Mouse (Mus musculus): Measurements from ENCODE around the gene Ptpn4.

Gene Ptpn4

DNA sequence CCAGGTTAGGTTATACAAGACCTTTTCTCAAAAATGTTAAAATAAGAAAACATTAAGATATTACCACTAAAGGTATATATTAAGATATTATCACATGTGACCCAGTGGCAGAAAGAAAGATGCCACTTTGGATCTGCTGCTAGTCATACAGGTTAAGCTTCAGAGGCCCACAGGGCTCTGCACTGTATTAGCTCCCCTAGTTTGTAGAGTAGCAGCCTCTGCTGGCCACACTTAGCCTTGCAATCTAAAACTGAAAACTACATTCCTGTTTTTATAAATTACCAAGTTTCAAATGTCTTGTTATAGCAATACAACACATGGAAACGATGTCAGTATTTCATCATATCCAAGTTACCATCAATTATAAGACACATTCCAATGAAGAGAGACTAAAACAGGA is 162.4 kb downstream of the Ptpn4 start:
- ChIA-PET CTCF (interaction anchor here in 3 of 4 experiments (0.6 to 1.9 kb wide), 11 partner anchors 8 to 338 kb away, joined by 3 to 23 read pairs (median 4); no protein-coding TSS in a partner anchor), POLR2A (interaction anchor here in 3 of 4 experiments (0.6 to 1.7 kb wide), 7 partner anchors 11 to 217 kb away, joined by 3 to 10 read pairs (median 3); partner anchors contain the start of gene Epb41l5 (in 1 of the 3))

DNA sequence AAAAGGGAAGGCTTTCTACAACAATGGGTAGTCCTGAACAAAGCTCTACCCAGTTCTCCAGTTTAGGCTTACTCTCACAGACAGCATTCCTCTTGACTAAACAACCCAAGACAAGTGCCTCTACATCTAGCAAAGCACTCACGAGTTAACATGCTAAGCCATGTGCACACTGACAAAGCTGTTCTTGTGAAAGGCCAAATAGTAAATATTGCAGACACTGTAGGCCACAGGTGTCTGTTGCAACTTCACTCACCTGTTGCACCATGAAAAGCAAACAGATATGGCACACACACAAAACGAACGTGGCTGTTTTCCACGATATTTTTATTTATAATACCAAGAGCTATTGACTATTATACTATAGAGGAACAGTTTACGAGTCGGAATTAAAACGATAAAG is 170.5 kb downstream of the Ptpn4 start:
- ChIA-PET POLR2A (interaction anchor here in 1 of 4 experiments (0.9 to 1.0 kb wide), 3 partner anchors 10 to 15 kb away, joined by 3 to 4 read pairs (median 3); no protein-coding TSS in a partner anchor), CTCF (interaction anchor here in 2 of 4 experiments (0.9 to 1.0 kb wide), 2 partner anchors 8 to 19 kb away, joined by 3 to 4 read pairs; no protein-coding TSS in a partner anchor)

- POLR2A ChIA-PET, result interaction anchor here in 1 of 4 experiments (1.2 to 1.7 kb wide), 2 partner anchors 11 to 13 kb away, joined by 3 to 4 read pairs; no protein-coding TSS in a partner anchor
- CTCF ChIA-PET, result interaction anchor here in 2 of 4 experiments (0.6 to 2.8 kb wide), 2 partner anchors 105 to 326 kb away, joined by 3 to 9 read pairs; no protein-coding TSS in a partner anchor
Measured at GRCm38 (mm10) chr1:119654307-119654706, 183.1 kb downstream of the Ptpn4 start.

DNA sequence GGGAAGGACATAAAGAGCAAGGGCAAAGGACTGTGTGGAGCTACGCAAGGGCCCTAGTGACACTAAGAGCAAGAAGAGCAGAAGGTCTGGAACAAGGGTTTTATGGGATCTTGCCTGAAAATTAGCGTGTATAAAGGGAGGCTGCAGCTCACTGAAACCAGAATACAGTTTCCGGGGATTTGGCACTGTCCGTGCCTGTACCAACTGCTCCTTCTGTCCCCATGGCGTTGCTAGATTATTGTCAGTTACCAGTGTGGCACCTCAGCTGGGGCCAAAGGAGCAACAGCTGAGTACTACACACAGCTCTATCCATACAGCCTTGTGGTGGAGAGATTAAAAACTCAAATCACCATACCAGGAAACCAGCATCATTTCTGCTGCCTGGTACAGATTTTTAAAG is 187.0 kb downstream of the Ptpn4 start:
- POLR2A ChIA-PET, result interaction anchor here in 2 of 4 experiments (0.6 to 2.0 kb wide), 3 partner anchors 8 to 102 kb away, joined by 3 to 12 read pairs (median 3); no protein-coding TSS in a partner anchor

GRCm38 (mm10) chr1:119649627-119650026 is 187.8 kb downstream of the Ptpn4 start:
- POLR2A ChIA-PET, result interaction anchor here in 1 of 4 experiments (0.8 to 1.7 kb wide), 2 partner anchors 30 to 72 kb away, joined by 3 to 4 read pairs; no protein-coding TSS in a partner anchor
- CTCF ChIA-PET, result no interaction called here

More for the DNA sequence above, 187.0 kb downstream of the Ptpn4 start:
- CTCF ChIA-PET, result interaction anchor here in 1 of 4 experiments (1.0 kb wide), 1 partner anchor 192 kb away, joined by 4 read pairs; no protein-coding TSS in a partner anchor

GRCm38 (mm10) chr1:119648205-119649111 is 189.0 kb downstream of the Ptpn4 start, which contains the start of gene Epb41l5:
TSS of gene Epb41l5 (minus strand) at chr1:119649000.
- CTCF ChIA-PET, result interaction anchor here in 2 of 4 experiments (0.6 to 1.6 kb wide), 3 partner anchors 9 to 156 kb away, joined by 3 to 5 read pairs (median 4); no protein-coding TSS in a partner anchor
- POLR2A ChIA-PET, result interaction anchor here in 3 of 4 experiments (0.6 to 2.2 kb wide), 27 partner anchors 8 to 472 kb away, joined by 3 to 8 read pairs (median 3); partner anchors contain the start of genes 3110009E18Rik (in 1 of the 3), Dbi (in 1 of the 3), Tmem177 (in 1 of the 3) and Tmem185b (in 1 of the 3)

GRCm38 (mm10) chr1:119646356-119646755 is 191.1 kb downstream of the Ptpn4 start:
- ChIA-PET POLR2A (interaction anchor here in 2 of 4 experiments (1.3 to 2.2 kb wide), 3 partner anchors 9 to 26 kb away, joined by 3 to 8 read pairs (median 3); no protein-coding TSS in a partner anchor), CTCF (no interaction called here)

DNA sequence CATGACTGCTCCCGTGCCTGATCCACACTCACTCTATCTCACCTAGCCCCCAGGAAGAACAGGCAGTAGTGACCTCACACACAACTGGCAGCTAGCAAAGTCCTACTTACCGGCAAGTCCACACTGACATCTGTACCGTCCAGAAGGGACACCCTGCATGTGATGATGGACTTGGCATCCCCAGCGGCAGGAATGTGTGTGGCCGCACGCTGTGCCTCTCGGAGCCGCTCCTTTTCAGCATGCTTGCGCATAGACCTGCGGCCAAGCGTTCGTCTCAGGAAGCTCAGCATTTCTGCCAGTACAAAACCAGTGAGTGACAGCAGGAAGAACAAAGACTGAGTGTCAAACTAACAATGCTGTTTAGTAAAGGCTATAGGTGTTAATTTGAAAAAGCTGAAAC is 195.0 kb downstream of the Ptpn4 start:
- ChIA-PET POLR2A (interaction anchor here in 3 of 4 experiments (0.6 to 2.2 kb wide), 8 partner anchors 8 to 1252 kb away, joined by 3 to 12 read pairs (median 4); partner anchors contain the start of gene Tmem185b (in 1 of the 3)), CTCF (interaction anchor here in 3 of 4 experiments (0.6 kb wide), 3 partner anchors 18 to 287 kb away, joined by 3 read pairs; no protein-coding TSS in a partner anchor)

DNA sequence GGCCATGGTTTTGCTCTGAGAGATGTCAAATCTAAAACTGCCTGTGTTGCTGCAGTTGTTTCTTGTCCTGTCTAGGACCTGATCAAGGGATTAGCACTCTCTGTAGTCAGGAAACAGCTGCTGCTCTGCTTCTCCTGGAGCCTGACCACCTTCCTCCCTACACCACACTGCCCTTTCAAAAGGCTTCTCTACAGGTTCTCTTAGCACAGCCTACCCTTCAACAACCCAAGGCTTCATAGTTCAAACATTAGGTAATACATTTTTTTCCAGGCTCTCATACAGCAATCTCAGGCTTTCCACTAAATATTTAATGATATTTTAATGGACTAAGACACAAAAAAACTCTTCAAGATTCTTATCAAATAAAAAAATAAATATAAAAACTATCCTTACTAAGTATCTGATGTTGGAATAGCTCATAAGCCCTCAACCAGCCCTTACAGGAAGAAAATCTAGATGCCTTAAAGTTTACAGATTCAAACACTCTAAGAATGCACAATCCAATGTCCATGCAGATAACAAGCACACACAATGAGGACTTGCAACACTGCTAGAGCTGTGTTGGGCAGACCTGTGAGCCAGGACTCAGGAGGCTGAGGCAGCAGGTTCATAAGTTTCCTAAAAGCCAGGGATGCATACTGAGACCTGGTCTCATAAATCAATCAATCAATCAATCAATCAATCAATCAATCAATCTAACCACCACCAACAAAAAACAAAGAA is 196.2 kb downstream of the Ptpn4 start:
- ChIA-PET POLR2A (interaction anchor here in 1 of 4 experiments (2.2 kb wide), 1 partner anchor 10 kb away, joined by 12 read pairs; no protein-coding TSS in a partner anchor), CTCF (no interaction called here)

GRCm38 (mm10) chr1:119640006-119640405 is 197.4 kb downstream of the Ptpn4 start:
- CTCF ChIA-PET, result no interaction called here
- POLR2A ChIA-PET, result interaction anchor here in 2 of 4 experiments (0.8 to 1.1 kb wide), 2 partner anchors 9 kb away, joined by 3 read pairs; partner anchors contain the start of gene Epb41l5 (in 2 of the 2)

DNA sequence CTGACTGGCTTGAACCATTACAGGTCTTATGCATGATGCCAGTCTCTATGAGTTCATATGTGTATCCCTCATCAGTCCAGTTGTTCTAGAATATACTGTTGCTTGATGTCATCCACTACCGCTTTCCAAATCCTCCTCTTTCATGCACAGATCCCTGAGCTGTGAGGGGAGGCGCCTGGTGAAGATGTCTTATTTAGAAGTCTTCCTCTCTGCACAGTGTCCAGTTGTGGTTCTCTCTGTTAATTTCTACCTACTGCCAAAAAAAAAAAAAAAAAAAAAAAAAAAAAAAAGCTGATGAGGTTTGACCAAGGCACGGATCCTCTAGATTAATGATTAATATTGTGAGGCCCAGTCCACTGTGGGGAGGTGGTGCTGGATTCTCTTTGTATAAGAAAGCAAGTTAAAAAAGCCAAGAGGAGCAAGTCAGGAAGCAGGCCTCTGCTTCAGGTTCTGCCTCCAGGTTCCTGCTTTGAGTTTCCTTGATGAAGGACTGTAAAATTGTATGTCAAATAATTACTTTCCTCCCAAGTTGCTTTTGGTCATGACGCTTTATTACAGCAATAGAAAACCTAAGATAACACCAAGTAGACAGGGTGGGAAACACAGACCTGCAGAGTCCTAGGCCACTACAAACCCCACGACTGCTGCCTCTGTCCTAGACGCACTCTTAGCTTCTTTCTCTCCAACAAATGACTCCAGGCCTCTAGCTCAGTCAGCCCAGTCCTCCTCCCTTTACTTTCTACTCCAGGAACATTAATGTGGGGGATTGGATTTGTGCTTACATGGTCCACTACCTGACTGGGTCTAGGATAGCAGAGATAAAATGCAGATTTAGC is 200.0 kb downstream of the Ptpn4 start:
- ChIA-PET CTCF (interaction anchor here in 2 of 4 experiments (0.6 to 0.8 kb wide), 3 partner anchors 64 to 179 kb away, joined by 3 to 5 read pairs (median 4); no protein-coding TSS in a partner anchor), POLR2A (interaction anchor here in 1 of 4 experiments (1.0 to 1.7 kb wide), 3 partner anchors 10 to 20 kb away, joined by 3 to 8 read pairs (median 3); no protein-coding TSS in a partner anchor)

DNA sequence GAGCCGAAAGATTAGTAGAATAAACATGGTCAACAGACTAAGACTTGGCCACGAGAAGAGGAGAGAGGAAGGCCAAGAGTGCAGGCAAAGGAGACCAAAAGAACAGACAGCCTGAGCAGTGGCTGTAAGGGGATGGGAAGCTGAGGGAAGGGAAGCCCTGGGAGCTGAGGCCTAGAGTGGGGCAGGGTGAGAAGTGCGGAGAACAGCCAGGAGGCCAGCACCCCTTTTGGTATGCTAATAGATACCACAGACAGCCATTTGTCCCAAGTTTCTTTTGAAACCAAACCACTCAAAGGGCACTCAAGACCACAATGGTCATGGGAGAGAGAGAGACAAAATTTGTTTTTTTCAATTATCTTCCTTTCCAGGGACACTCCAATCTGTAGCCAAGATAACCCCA is 202.7 kb downstream of the Ptpn4 start:
- ChIA-PET POLR2A (interaction anchor here in 3 of 4 experiments (1.0 to 1.5 kb wide), 7 partner anchors 8 to 109 kb away, joined by 3 to 4 read pairs (median 3); partner anchors contain the start of genes Epb41l5 (in 2 of the 3) and Tmem185b (in 1 of the 3)), CTCF (no interaction called here)

GRCm38 (mm10) chr1:119630428-119630827 is 207.0 kb downstream of the Ptpn4 start:
- ChIA-PET POLR2A (interaction anchor here in 1 of 4 experiments (1.1 to 1.2 kb wide), 2 partner anchors 9 to 18 kb away, joined by 3 read pairs; no protein-coding TSS in a partner anchor), CTCF (no interaction called here)

DNA sequence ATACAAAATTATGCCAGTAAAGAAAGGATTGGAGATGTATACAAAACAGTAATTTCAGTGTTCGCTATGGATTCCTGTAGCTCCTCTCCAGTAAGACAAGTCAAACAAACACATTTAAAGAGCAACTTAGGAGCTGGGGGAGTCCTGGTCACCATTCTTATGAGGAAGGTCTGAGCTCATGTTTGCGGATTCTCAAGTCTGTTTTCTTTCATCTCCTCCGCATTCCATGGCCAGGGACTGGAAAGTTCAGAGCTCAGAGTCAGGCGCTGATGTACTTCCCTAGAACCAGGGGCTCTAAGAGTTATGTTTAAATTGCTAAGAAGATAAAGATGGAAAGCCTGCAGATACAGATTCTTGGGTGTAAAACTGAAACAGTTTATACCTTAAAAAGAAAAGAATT is 210.6 kb downstream of the Ptpn4 start:
- POLR2A ChIA-PET, result interaction anchor here in 3 of 4 experiments (0.6 to 0.7 kb wide), 3 partner anchors 12 to 171 kb away, joined by 3 read pairs; no protein-coding TSS in a partner anchor

DNA sequence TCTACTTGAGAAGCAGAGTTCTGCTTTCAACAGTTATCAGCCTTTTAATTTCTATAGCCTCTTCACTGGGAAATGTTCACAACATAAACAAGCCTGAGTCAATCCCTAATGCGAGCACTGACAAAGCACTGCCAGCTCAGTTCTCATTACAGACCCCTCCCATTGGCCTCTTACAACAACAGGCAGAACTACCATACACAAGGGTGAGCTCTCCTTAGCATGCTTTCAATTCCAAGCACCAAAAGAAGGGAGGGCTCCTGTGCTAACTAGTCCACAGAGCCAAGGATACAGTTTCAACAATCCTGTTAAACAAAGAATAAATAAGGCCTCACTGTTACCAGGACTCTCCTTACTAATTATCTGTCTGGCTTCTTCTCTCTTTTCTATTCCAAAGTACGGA is 213.0 kb downstream of the Ptpn4 start:
- POLR2A ChIA-PET, result interaction anchor here in 2 of 4 experiments (0.6 to 1.4 kb wide), 3 partner anchors 9 to 143 kb away, joined by 3 read pairs; no protein-coding TSS in a partner anchor
- CTCF ChIA-PET, result interaction anchor here in 1 of 4 experiments (0.6 kb wide), 1 partner anchor 18 kb away, joined by 3 read pairs; no protein-coding TSS in a partner anchor

More for the DNA sequence above, 210.6 kb downstream of the Ptpn4 start:
- CTCF ChIA-PET, result interaction anchor here in 1 of 4 experiments (0.6 kb wide), 1 partner anchor 169 kb away, joined by 16 read pairs; no protein-coding TSS in a partner anchor

- ChIA-PET POLR2A (interaction anchor here in 1 of 4 experiments (1.0 to 2.5 kb wide), 3 partner anchors 8 to 17 kb away, joined by 4 to 12 read pairs (median 5); no protein-coding TSS in a partner anchor), CTCF (interaction anchor here in 2 of 4 experiments (0.6 to 2.1 kb wide), 3 partner anchors 57 to 147 kb away, joined by 4 to 11 read pairs (median 7); no protein-coding TSS in a partner anchor)
Measured at GRCm38 (mm10) chr1:119605396-119605795, 232.0 kb downstream of the Ptpn4 start.
